Mouse (Mus musculus): ENCODE measurements at regions not wholly inside any gene's neighbourhood (a gene's known extent, or its start where the extent isn't known, plus 50 kb on each side); places are given as distances from the start of the nearest gene placed in this dataset.

DNA sequence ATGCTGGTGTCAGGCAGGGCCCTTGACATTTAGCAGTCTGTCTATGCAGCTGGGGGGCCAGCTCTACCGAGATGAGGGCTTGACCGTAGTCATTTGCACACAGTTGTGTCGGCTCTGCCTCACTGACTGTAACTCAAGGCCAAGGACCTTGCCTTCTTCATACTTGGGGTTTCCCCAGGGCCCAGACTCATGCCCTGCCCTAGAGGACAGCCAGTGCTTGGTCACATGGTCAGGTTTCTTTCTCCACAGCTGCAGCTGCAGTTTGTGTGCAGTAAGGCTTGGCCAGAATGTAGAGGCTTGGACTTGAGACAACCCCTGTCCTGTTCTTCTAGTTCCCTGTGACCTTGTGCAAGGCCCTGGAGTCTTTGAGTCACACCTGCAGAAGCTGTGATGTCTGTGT is 68.7 kb upstream of the Id2 start:
- no peak for DNase-seq (ENCODE audit: low spot score in 2 of 2)

DNA sequence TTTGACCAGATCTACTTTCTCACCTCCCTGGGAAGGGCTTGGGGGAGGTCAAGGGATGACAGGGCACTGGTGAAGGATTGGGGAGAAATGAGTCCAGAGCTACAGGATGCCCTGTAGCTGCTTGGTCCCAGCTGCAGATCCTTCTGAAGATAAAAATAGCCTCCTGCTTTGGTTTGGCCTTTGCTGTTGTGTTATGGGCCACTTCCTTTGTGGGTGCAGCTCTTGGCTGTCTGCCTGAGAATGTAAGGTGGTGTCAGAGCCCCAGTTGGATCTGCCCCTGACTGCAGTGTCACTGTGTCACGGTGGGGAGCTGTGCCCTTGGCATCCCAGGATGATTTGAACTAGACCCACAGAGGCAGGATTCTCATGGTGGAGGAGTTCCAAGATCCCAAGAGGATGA is 67.8 kb upstream of the Id2 start:
- DNase-seq (ENCODE audit: low spot score in 2 of 2) = no peak

DNA sequence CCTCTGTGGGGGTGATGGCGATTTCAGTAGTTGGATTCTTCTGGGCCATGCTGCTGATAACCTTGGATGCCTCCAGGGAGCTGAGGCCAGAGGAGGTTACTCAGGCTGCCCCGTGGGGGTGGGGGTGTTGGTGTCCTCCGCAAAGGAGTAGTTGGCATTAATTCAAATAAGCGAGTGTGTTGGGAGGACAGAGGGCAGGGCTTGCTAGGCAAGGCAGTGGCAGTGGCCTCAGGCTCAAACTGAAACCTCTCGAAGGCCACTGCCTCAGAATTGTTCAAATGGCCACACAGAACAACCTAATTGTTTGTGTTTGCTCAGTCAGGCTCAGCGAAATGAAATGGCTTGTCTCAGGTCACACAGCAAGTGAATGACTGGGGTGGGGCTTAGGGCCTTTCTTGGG is 66.6 kb upstream of the Id2 start:
- no peak for DNase-seq (ENCODE audit: low spot score in 2 of 2)

DNA sequence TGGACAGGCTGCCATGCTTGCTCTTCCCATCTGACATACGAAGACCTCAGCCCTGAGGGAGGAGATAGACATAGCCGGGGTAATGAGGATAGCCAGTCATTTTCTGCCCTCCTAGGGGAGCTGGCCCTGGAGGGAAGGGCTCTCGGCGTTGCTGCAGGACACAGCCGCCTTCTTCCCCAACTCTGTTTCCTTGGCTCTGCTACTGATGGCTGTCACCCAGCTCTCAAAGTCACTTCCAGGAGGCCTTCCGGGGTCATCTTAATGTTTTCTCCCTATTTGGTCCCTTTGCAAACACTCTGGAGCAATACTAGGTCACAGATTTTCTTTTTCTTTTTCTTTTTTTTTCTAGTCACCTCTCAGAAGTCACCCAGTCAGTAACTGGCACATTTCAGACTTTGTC is 65.9 kb upstream of the Id2 start:
- DNase-seq (ENCODE audit: low spot score in 2 of 2) = no peak

DNA sequence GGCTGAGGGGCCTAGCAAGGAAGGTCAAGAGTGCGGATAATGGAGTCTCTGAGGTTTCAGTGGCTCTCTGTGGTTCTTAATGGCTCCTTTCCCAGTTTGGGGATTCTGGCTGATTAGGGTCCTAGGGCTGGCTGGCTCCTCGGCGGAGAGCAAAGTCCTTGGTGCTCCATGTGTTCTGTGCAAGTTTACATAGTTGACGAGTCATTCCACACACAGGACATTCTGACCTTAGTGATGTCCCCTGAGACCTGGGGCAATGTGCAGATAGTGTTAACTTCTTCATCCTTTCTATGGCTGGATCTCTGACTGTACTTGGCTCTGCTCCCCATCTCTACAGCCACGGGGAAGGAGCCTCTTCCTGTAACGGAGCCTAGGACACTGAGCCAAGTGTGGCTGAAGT is 65.0 kb upstream of the Id2 start:
- DNase-seq (ENCODE audit: low spot score in 2 of 2) = no peak

DNA sequence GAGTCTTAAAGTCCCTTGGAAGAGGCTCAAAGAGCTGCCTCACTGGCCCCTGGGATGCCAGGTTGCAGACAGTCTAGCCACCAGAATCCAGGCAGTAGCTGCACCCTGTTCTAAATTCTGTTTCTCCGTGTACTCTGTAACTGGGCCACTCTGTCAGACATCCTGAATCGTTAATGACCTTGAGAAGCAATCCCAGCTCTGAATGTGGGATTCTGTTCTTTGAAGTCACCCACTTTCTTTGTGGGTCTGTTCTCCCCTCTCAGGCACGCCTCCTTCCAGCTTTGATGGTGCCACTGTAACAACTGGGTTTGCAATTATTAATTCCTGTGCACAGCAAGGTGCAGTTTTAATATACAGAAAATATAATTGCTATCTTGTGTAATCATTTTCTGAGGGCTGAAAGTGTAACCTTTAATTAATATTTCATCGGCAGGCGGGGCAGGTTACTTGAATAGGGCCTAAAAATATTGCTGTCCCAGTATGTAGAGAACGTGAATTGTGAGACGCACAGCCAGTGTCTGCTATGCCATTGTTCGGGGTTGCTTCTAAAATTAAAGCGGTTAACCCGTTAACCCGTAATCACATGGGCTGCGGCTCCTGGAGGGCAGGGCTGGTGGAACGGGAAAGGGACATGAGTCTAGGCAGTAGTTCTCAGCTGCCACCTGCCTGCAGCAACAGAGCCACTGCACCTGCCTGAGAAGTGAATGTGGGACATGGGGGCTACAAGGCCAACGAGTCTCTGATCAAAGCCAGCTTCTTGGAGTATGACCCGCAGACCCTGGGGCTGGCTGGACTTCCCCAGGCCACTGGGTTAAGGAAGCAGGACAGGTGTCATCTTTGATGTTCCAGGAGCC is 64.3 kb upstream of the Id2 start:
- DNase-seq (ENCODE audit: low spot score in 2 of 2) = peak in 1 of 2 experiments; percentile 28

DNA sequence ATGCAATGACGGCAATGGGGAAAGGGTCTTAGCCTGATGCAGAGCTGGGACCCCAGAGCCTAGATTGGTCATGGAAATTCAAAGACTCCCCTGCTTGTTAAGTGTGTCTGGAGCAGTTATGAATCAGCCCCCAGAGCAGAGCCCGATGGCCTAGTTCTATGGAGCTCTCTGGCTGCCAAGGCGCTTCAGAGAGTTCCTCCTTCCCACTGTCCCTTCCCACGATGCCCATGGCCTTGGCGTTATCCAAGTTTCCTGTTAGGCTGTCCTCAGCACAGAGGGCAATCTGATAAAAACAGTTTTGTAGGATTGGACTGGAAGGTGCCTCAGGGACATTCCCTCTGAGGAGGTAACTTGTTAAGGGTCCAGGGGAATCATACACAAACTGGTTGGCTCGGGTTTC is 62.2 kb upstream of the Id2 start:
- DNase-seq (ENCODE audit: low spot score in 2 of 2) = no peak

DNA sequence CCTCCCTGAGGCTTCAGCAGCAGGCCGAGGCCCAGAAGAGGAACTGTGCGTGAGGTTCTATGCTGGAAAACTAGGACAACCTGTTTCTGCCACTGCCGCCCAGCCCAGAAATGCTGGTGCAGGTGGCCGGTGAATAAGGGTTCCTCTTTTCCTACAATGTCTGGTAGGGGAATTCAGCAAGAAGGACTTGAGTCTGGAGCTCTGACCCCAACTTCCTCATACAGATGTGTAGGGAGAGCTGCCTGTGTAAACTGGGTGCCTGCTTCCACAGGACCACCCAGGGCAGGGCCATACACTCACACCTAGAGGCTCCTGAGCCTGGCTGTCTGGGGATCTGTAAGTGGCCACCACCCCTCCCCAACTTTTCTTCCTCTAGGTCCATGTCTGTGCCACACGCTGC is 60.3 kb upstream of the Id2 start:
- DNase-seq (ENCODE audit: low spot score in 2 of 2) = no peak

DNA sequence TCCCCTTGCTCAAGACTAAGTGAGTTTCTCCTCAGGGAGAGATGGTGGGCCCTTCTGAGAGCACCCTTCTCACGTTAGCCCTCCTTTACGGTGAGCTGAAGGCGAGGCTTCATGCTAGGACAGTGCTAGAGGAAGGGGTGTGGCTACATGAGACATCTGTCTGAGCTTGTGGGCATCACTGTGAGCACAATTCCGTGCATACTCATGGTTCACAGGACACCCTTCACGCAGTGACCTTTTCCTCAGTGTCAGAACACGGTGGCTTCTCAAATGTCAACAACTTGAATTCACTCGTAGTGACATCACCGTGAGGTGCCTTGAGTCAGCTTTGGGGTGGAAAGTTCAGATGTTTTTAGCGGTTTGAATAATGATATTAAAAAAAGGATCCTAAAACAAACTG is 58.5 kb upstream of the Id2 start:
- DNase-seq (ENCODE audit: low spot score in 2 of 2) = no peak

DNA sequence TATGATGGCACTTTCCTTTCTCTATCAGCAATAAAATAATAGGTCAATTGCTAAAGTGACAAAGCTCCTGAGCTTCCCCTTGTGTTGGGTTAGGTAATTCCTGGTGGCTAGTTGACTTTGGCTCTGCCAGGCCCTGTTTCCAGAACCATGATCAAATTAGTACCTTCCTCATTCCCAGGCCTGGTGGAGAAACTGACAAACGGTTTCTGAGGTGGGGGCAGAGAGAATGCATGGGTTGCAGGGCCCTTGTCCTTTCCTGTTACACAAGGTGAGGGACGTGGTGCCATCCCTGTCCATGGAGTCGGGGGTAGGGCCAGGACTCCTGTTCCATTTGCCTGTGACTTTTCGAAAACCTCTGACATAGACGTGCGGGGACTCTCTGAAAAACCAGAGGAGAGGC is 51.2 kb upstream of the Id2 start:
- no peak for DNase-seq (ENCODE audit: low spot score in 2 of 2)

Data from layer of hippocampus, adult 18-20 months (tissue).